Mouse (Mus musculus) embryo, embryonic 9.5 days (tissue): ENCODE measurements around the gene Samd9l.
"Not testable (repeated sequence)": the region's sequence is repeated elsewhere in the genome, so short reads cannot be mapped to it uniquely, and the experiment has no call there.

ENCODE experiments used
- DNase-seq: peaks from one replicate; pipeline ENCODE4 v3.0.0-alpha.2; 2017; ENCODE audit errors: extremely low spot score

Samd9l gene

DNA sequence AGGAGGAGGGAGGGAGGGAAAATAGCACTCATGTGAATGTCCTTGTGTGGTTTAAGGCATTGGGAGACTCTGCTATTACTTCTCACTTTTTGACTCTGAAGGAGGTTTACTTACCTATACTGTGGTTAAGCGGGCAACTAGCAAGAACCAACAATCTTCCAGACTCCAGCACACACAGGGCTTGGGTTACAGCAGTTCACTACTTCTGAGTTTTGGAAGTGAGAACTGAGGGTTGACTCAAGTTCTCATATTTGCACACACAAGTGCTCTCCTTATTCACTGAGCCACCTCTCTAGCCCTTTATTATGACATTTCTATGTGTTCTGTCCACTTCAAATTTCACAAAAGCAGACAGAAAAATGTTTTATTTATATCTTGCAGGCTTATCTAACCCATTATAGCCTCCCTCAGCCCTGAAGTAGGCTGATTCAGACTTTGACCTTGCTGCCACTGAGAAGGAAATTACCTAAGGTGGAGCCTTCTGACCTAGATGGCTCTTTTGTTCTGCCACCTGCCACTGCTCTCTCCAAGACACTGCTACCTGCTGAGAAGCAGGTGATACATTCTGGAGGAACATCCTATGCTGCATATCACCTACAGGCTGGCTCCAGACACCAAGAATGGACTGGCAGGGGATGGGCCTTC lies 55.6 kb downstream of the Samd9l start:
- DNase-seq, result not testable (repeated sequence)

DNA sequence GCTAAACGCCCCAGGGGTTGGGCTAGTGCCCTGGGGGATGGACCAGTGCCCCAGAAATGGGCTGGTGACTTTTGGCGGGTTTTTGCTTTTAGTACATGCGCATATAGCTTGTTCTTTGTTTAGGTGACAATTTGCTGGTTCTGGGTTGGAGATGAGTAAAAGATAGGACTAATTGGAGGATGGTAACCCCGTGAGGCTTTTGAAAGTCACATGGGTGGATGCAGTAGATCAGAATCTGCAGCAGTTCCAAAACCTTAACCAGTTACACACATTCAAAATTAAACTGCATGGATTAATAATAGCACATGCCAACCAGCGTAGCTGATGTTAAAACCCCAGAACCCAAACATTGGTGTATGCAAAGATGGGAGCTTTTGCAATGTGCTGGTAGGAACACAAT lies 57.9 kb downstream of the Samd9l start:
- DNase-seq, result no peak

DNA sequence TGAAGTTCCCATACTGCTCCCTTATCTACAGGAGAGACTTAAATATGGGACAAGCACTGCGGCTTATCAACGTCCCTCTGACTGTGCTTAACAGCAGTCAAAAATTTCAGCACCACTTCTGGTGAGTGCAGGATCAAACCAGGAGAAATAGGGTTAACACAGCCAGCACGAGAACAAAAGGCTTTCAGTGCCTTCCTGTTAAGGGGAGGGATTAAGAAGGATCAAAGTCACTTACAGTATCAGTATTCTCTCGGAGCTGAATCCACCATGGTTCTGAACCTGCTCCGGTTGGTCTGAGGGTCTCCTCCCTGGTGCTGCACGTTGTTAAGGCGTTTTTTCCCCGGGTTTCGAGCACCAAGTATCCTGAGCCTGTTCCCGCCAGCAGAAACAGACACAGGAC lies 58.4 kb downstream of the Samd9l start:
- DNase-seq, result peak; percentile 5

- not testable (repeated sequence) for DNase-seq
Observed at GRCm38 (mm10) chr6:3339131-3339530, 60.2 kb downstream of the Samd9l start.
